Mouse (Mus musculus) limb, embryonic 13.5 days (tissue): ENCODE measurements around the gene Plppr2. TPM values are rescaled to one million over a fixed set of nuclear protein-coding genes. Genes with fewer than 3 reads are reported as not detected.

Experiments
- ATAC-seq: fragments of 200-750 bp; cut with Nextera tagmentation; 2 replicates; pipeline ENCODE4 v1.8.0; 2017; ENCODE audit warnings: low read depth, moderate number of reproducible peaks, moderate TSS enrichment; ENCODE audit not compliant: low FRiP score
- H3K27ac ChIP-seq: fragments of 300-500 bp; sonication (generic); 2 replicates; pipeline ENCODE4 v1.5.1; 2015; ENCODE audit warnings: inconsistent platforms, mild to moderate bottlenecking, moderate library complexity
- H3K27me3 ChIP-seq: fragments of 300-500 bp; sonication (generic); 2 replicates; pipeline ENCODE4 v1.6.1; 2015; ENCODE audit warnings: mild to moderate bottlenecking, inconsistent platforms
- H3K36me3 ChIP-seq: fragments of 300-500 bp; sonication (generic); 2 replicates; pipeline ENCODE4 v1.6.1; 2015; ENCODE audit warnings: inconsistent platforms, mild to moderate bottlenecking, moderate library complexity
- H3K4me1 ChIP-seq: fragments of 300-500 bp; sonication (generic); 2 replicates; pipeline ENCODE4 v1.6.1; 2015; ENCODE audit warnings: inconsistent platforms
- H3K4me2 ChIP-seq: fragments of 300-500 bp; sonication (generic); replicated peaks from 2 replicates; pipeline ENCODE4 v1.6.1; 2015; ENCODE audit warnings: inconsistent platforms, mild to moderate bottlenecking, moderate library complexity
- H3K4me3 ChIP-seq: fragments of 300-500 bp; sonication (generic); 2 replicates; pipeline ENCODE4 v1.5.1; 2015; ENCODE audit warnings: moderate library complexity, mild to moderate bottlenecking, inconsistent platforms
- H3K9ac ChIP-seq: fragments of 300-500 bp; sonication (generic); 2 replicates; pipeline ENCODE4 v1.6.1; 2015; ENCODE audit warnings: mild to moderate bottlenecking, inconsistent platforms
- H3K9me3 ChIP-seq: fragments of 300-500 bp; sonication (generic); 2 replicates; pipeline ENCODE4 v1.6.1; 2016; ENCODE audit warnings: inconsistent platforms
- WGBS: fragments of 180-500 bp; shearing (Covaris S2); methylation state at CpG from one replicate; pipeline ENCODE4 v1.1.7; 2015; 5-methylcytosine and 5-hydroxymethylcytosine counted together
- polyA plus RNA-seq: library from polyadenylated mRNA; unstranded; fragments of >200 nt; fragmentation: Nextera tagmentation; extraction: Ambion mirVana; gene quantifications from 2 replicates; pipeline ENCODE4 v1.2.1, GENCODE M21; 2015

Plppr2 gene
- polyA plus RNA-seq, 1 experiment from 2014 or later, result 9.1 TPM

DNA sequence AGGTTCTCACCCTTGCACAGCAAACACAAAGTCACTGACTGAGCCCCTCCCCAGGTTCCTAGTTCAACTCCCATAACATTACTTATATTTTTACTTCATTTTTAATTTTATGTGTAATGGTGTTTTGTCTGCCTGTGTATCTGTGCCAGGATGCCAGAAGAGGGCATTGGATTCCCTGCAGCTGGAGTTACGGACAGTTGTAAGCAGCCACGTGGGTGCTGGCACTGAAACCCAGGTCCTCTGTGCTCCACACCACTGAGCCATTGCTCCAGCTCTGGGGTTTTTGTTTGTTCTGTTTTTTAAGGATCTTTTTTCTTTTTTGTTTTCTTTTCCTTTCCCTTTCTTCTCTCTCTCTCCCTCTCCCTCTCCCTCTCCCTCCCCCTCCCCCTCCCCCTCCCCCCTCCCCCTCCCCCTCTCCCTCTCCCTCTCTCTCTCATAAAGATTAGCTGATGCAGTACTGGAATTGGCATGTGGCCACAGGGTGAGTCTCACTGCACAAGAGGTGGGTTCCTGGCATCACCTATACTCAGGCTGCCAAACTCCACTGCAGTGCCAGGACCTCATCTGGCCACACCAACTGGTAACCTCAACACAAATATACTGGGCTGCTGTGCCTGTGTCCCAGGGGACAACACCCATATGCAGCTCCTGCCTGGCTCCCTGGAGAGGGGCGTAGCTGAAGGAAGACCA is 59.5 kb downstream of the Plppr2 start:
- H3K27me3 ChIP-seq, result peaks cover 36% of the 10 kb centered on the region
- 86% methylated on average over 3 of the region's 3 CpGs for WGBS
- ATAC-seq, result no peak

More for the DNA sequence above, 59.5 kb downstream of the Plppr2 start:
- H3K4me2 ChIP-seq, result no peak overlapping the region
- H3K4me3 ChIP-seq, result no peak overlapping the region
- no peak overlapping the region for H3K27ac ChIP-seq
- no peaks in the 10 kb centered on the region for H3K36me3 ChIP-seq
- no peaks in the 10 kb centered on the region for H3K9me3 ChIP-seq
- no peak overlapping the region for H3K9ac ChIP-seq
- no peaks in the 10 kb centered on the region for H3K4me1 ChIP-seq

Other genes starting within 250 kb of the Plppr2 start
- gene Ldlr, start 213.6 kb upstream of the Plppr2 start, polyA plus RNA-seq, result 30.8 and 31.2 TPM in 2 replicates
- 109 and 117 TPM in 2 replicates for gene Spc24, start 176.7 kb upstream of the Plppr2 start, polyA plus RNA-seq
- gene Kank2, start 138.3 kb upstream of the Plppr2 start, polyA plus RNA-seq, result 18.9 and 21.3 TPM in 2 replicates
- gene Angptl8, start 101.5 kb upstream of the Plppr2 start, polyA plus RNA-seq, result 0.67 and 0.91 TPM in 2 replicates
- 37.5 and 39.6 TPM in 2 replicates for gene Dock6, start 84.4 kb upstream of the Plppr2 start, polyA plus RNA-seq
- gene Rab3d, start 18.8 kb upstream of the Plppr2 start, polyA plus RNA-seq, result 14.0 and 15.5 TPM in 2 replicates
- gene Ccdc159, start 9.6 kb upstream of the Plppr2 start, polyA plus RNA-seq, result 5.1 and 6.2 TPM in 2 replicates
- gene Tmem205, start 9.5 kb upstream of the Plppr2 start, polyA plus RNA-seq, result 41.3 and 46.5 TPM in 2 replicates
- gene Swsap1, start 18.7 kb downstream of the Plppr2 start, polyA plus RNA-seq, result 4.9 and 6.2 TPM in 2 replicates
- gene Epor, start 26.5 kb downstream of the Plppr2 start, polyA plus RNA-seq, result 6.2 and 6.3 TPM in 2 replicates
- 1.6 TPM in 2 replicates for gene Rgl3, start 52.4 kb downstream of the Plppr2 start, polyA plus RNA-seq
- gene Ccdc151, start 65.6 kb downstream of the Plppr2 start, polyA plus RNA-seq, result 1.0 and 1.5 TPM in 2 replicates
- gene Prkcsh, start 65.8 kb downstream of the Plppr2 start, polyA plus RNA-seq, result 119 and 122 TPM in 2 replicates
- gene Elavl3, start 115.0 kb downstream of the Plppr2 start, polyA plus RNA-seq, result 0.13 and 0.23 TPM in 2 replicates
- not detected in 2 replicates for gene Gm49318, start 134.2 kb downstream of the Plppr2 start, polyA plus RNA-seq
- gene Zfp653, start 134.3 kb downstream of the Plppr2 start, polyA plus RNA-seq, result 11.6 and 12.6 TPM in 2 replicates
- 34.9 and 36.8 TPM in 2 replicates for gene Ecsit, start 148.4 kb downstream of the Plppr2 start, polyA plus RNA-seq
- gene Cnn1, start 162.2 kb downstream of the Plppr2 start, polyA plus RNA-seq, result 2.5 and 5.2 TPM in 2 replicates
- 190 and 191 TPM in 2 replicates for gene Elof1, start 180.1 kb downstream of the Plppr2 start, polyA plus RNA-seq
- gene Acp5, start 198.7 kb downstream of the Plppr2 start, polyA plus RNA-seq, result 6.5 and 8.4 TPM in 2 replicates
- gene Pigyl, start 219.8 kb downstream of the Plppr2 start, polyA plus RNA-seq, result 70.2 and 76.8 TPM in 2 replicates